Mouse (Mus musculus): Measurements from ENCODE around the gene Ren1. TPM values are rescaled to one million over a fixed set of nuclear protein-coding genes. Genes with fewer than 3 reads are reported as not detected.

Gene Ren1
- polyA plus RNA-seq, 1 experiment: 0.08 TPM

GRCm38 (mm10) chr1:133380347-133381065 lies 30.2 kb downstream of the Ren1 start:
- DNase-seq: no peak
- TF ChIP-seq POLR2A (IDR thresholded peaks at IDR 0.05; ENCODE audit: borderline replicate concordance, insufficient read depth, low read length) (no peak), CTCF (IDR thresholded peaks at IDR 0.05; ENCODE audit: borderline replicate concordance, insufficient read depth, low read depth, low read length) (peak; percentile 47; the same call in 1 of the 2 replicates)
- H3K27me3 ChIP-seq (ENCODE audit: control insufficient read depth, insufficient read depth, low read length): no peaks in the 10 kb centered on the region
- no peaks in the 10 kb centered on the region for H3K4me1 ChIP-seq (ENCODE audit: control insufficient read depth, insufficient read depth, low read length)
- 49% methylated on average over 14 of the region's 14 CpGs for WGBS
- no peak overlapping the region for H3K4me3 ChIP-seq (replicated peaks; ENCODE audit: insufficient read depth, low read depth, low read length)
- no peak overlapping the region for H3K27ac ChIP-seq (ENCODE audit: insufficient read depth, low read length)

GRCm38 (mm10) chr1:133382008-133382407 lies 31.7 kb downstream of the Ren1 start:
- DNase-seq: peak in 1 of 2 experiments; percentile 15
- no peak overlapping the region for H3K4me3 ChIP-seq (replicated peaks; ENCODE audit: insufficient read depth, low read depth, low read length)
- no peaks in the 10 kb centered on the region for H3K4me1 ChIP-seq (ENCODE audit: control insufficient read depth, insufficient read depth, low read length)
- H3K27ac ChIP-seq (ENCODE audit: insufficient read depth, low read length): no peak overlapping the region
- no peak for TF ChIP-seq POLR2A (IDR thresholded peaks at IDR 0.05; ENCODE audit: borderline replicate concordance, insufficient read depth, low read length)
- TF ChIP-seq CTCF (IDR thresholded peaks at IDR 0.05; ENCODE audit: borderline replicate concordance, insufficient read depth, low read depth, low read length): peak; percentile 85
- 8% methylated on average over 9 of the region's 9 CpGs for WGBS
- no peaks in the 10 kb centered on the region for H3K27me3 ChIP-seq (ENCODE audit: control insufficient read depth, insufficient read depth, low read length)

- WGBS: 61% methylated on average over 12 of the region's 12 CpGs
Measured at GRCm38 (mm10) chr1:133382552-133383155, 32.3 kb downstream of the Ren1 start.

GRCm38 (mm10) chr1:133383157-133383783 lies 33.0 kb downstream of the Ren1 start:
- TF ChIP-seq POLR2A (IDR thresholded peaks at IDR 0.05; ENCODE audit: borderline replicate concordance, insufficient read depth, low read length) (no peak), CTCF (IDR thresholded peaks at IDR 0.05; ENCODE audit: borderline replicate concordance, insufficient read depth, low read depth, low read length) (no peak)
- Histone ChIP-seq H3K4me1 (ENCODE audit: control insufficient read depth, insufficient read depth, low read length) (no peaks in the 10 kb centered on the region), H3K4me3 (replicated peaks; ENCODE audit: insufficient read depth, low read depth, low read length) (no peak overlapping the region), H3K27ac (ENCODE audit: insufficient read depth, low read length) (no peak overlapping the region), H3K27me3 (ENCODE audit: control insufficient read depth, insufficient read depth, low read length) (no peaks in the 10 kb centered on the region)
- no peak for DNase-seq
- 92% methylated on average over 14 of the region's 14 CpGs for WGBS

More at GRCm38 (mm10) chr1:133382552-133383155, 32.3 kb downstream of the Ren1 start:
- Histone ChIP-seq H3K4me3 (replicated peaks; ENCODE audit: insufficient read depth, low read depth, low read length) (no peak overlapping the region), H3K4me1 (ENCODE audit: control insufficient read depth, insufficient read depth, low read length) (no peaks in the 10 kb centered on the region), H3K27me3 (ENCODE audit: control insufficient read depth, insufficient read depth, low read length) (no peaks in the 10 kb centered on the region), H3K27ac (ENCODE audit: insufficient read depth, low read length) (no peak overlapping the region)
- no peak for DNase-seq
- TF ChIP-seq CTCF (IDR thresholded peaks at IDR 0.05; ENCODE audit: borderline replicate concordance, insufficient read depth, low read depth, low read length): no peak
- TF ChIP-seq POLR2A (IDR thresholded peaks at IDR 0.05; ENCODE audit: borderline replicate concordance, insufficient read depth, low read length): no peak

GRCm38 (mm10) chr1:133385506-133385905 lies 35.2 kb downstream of the Ren1 start:
- TF ChIP-seq POLR2A (IDR thresholded peaks at IDR 0.05; ENCODE audit: borderline replicate concordance, insufficient read depth, low read length): no peak
- peak; percentile 64 for TF ChIP-seq CTCF (IDR thresholded peaks at IDR 0.05; ENCODE audit: borderline replicate concordance, insufficient read depth, low read depth, low read length)
- Histone ChIP-seq H3K4me3 (replicated peaks; ENCODE audit: insufficient read depth, low read depth, low read length) (no peak overlapping the region), H3K27ac (ENCODE audit: insufficient read depth, low read length) (no peak overlapping the region), H3K27me3 (ENCODE audit: control insufficient read depth, insufficient read depth, low read length) (no peaks in the 10 kb centered on the region), H3K4me1 (ENCODE audit: control insufficient read depth, insufficient read depth, low read length) (no peaks in the 10 kb centered on the region)
- 41% methylated on average over 9 of the region's 9 CpGs for WGBS
- peak; percentile 23 to 45 for DNase-seq

- WGBS: 61% methylated on average over 11 of the region's 11 CpGs
- no peak overlapping the region for H3K4me3 ChIP-seq (replicated peaks; ENCODE audit: insufficient read depth, low read depth, low read length)
- no peak for DNase-seq
- no peak overlapping the region for H3K27ac ChIP-seq (ENCODE audit: insufficient read depth, low read length)
- no peak for TF ChIP-seq CTCF (IDR thresholded peaks at IDR 0.05; ENCODE audit: borderline replicate concordance, insufficient read depth, low read depth, low read length)
- TF ChIP-seq POLR2A (IDR thresholded peaks at IDR 0.05; ENCODE audit: borderline replicate concordance, insufficient read depth, low read length): no peak
- H3K4me1 ChIP-seq (ENCODE audit: control insufficient read depth, insufficient read depth, low read length): no peaks in the 10 kb centered on the region
- no peaks in the 10 kb centered on the region for H3K27me3 ChIP-seq (ENCODE audit: control insufficient read depth, insufficient read depth, low read length)
Measured at GRCm38 (mm10) chr1:133386209-133386608, 35.9 kb downstream of the Ren1 start.

- no peaks in the 10 kb centered on the region for H3K4me1 ChIP-seq (ENCODE audit: control insufficient read depth, insufficient read depth, low read length)
- WGBS: 48% methylated on average over 19 of the region's 19 CpGs
Measured at GRCm38 (mm10) chr1:133387539-133388268, 37.4 kb downstream of the Ren1 start.

More at GRCm38 (mm10) chr1:133387539-133388268, 37.4 kb downstream of the Ren1 start:
- no peak for DNase-seq
- Histone ChIP-seq H3K4me3 (replicated peaks; ENCODE audit: insufficient read depth, low read depth, low read length) (no peak overlapping the region), H3K27ac (ENCODE audit: insufficient read depth, low read length) (no peak overlapping the region), H3K27me3 (ENCODE audit: control insufficient read depth, insufficient read depth, low read length) (no peaks in the 10 kb centered on the region)
- TF ChIP-seq CTCF (IDR thresholded peaks at IDR 0.05; ENCODE audit: borderline replicate concordance, insufficient read depth, low read depth, low read length) (no peak), POLR2A (IDR thresholded peaks at IDR 0.05; ENCODE audit: borderline replicate concordance, insufficient read depth, low read length) (no peak)
